Mouse (Mus musculus): ENCODE results near the gene Wsb2.

DNA sequence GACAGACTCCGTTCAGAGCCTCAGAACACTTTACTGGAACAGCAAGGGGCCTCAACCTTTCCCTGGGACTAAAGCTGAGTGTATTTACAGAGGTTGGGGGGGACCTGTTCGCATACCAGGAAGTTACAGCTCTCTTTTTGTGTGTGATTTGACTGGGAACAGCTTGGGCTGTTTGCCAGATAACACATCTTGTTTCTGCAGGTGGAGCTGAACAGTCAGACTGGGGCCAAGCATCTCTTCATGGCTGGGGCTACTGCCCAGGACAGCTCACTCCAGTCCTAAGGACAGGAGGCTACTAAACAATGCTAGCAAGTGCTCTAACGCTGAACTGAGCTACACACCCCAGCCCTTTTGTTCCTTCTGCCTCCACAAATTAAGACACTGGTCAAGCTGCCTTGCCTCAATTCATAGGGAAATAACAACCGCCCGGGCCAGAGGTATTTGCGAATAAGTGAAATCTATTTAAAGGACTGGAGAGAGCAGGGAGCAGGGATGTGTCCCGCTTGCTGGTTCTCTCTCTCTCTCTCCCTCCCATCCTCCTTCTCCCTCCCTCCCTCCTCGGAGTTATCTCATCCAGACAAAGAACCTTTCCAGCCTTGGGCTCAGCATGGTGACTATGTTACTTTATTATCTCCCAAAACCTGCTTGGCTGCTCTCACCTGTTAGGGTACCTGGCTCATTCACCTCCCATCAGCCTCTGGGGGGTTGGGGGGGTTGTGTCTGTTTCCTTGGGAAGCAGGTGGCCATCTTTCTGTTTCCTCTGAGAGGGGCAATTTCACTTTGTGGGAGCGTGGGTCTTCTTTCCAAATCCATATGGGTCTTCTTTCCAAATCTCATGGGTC, 42.3 kb upstream of the Wsb2 start:
- TF ChIP-seq CTCF (IDR thresholded peaks at IDR 0.05): no peak
- TF ChIP-seq EP300 (IDR thresholded peaks at IDR 0.05): no peak
